In the genomic region with DNA sequence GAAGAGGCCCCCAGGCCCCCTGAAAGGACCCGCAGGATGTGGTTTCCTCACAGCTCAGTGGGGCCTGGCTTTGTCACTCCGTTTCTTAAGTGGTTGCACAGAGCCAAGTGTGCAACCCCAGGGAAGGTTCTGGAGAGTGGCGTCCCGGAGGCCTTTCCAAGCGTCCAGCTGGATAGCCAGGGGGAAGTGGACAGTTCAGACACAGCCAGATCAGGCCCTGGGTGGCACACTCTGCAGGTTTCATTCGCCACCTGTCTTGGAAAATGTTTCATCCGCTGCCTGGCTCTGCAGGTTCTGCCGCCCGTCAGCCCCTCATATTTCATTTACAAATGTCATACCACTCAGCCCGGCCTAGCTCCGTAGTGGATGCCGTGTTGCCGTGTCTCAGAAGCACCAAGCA, we compare ENCODE assay signal across 8 mouse cellular contexts. TPM values are rescaled to one million over a fixed set of nuclear protein-coding genes. Genes with fewer than 3 reads are reported as not detected.
A peak's percentile ranks its signal among the peaks of the same experiment; 100 is the strongest.
DNase-seq lines count a peak whose midpoint lies in the region; ATAC-seq and TF ChIP-seq lines count a peak whose summit lies in the region.

No protein-coding gene starts in this region.

- H3K27me3 ChIP-seq in forebrain, embryonic 11.5 days (ENCODE audit: control insufficient read depth, insufficient read depth, low read length), result peaks cover 19% of the 10 kb centered on the region; the same call in 1 of the 2 replicates
- peaks cover 90% of the 10 kb centered on the region for H3K27me3 ChIP-seq in limb, embryonic 10.5 days (ENCODE audit: low read depth, poor library complexity, severe bottlenecking)
- H3K27me3 ChIP-seq in neural tube, embryonic 14.5 days (ENCODE audit: control insufficient read depth, insufficient read depth, low read length), result no peaks in the 10 kb centered on the region; the same call in 1 of the 2 replicates

- H3K4me2 ChIP-seq in forebrain, embryonic 11.5 days (ENCODE audit: low read depth, low read length, severe bottlenecking), result peak overlapping the region; percentile 100
- peak overlapping the region; percentile 100 for H3K4me2 ChIP-seq in neural tube, embryonic 14.5 days (ENCODE audit: low read depth, low read length)

- H3K36me3 ChIP-seq in forebrain, embryonic 11.5 days (ENCODE audit: control insufficient read depth, insufficient read depth, low read length), result no peaks in the 10 kb centered on the region
- no peaks in the 10 kb centered on the region for H3K36me3 ChIP-seq in limb, embryonic 10.5 days
- H3K36me3 ChIP-seq in neural tube, embryonic 14.5 days (ENCODE audit: control insufficient read depth, insufficient read depth, low read length), result no peaks in the 10 kb centered on the region

- peaks cover 18% of the 10 kb centered on the region for H3K4me1 ChIP-seq in forebrain, embryonic 11.5 days (replicated peaks; ENCODE audit: control insufficient read depth, insufficient read depth, low read length)
- H3K4me1 ChIP-seq in limb, embryonic 10.5 days, result peaks cover 43% of the 10 kb centered on the region
- H3K4me1 ChIP-seq in neural tube, embryonic 14.5 days (ENCODE audit: control insufficient read depth, insufficient read depth, low read length), result peaks cover 21% of the 10 kb centered on the region

- no peak; the same call in 1 of the 2 replicates for ATAC-seq in forebrain, embryonic 11.5 days (replicated peaks; ENCODE audit: low FRiP score)
- no peak for ATAC-seq in neural tube, embryonic 14.5 days (ENCODE audit: low read depth)

- H3K9ac ChIP-seq in forebrain, embryonic 11.5 days (ENCODE audit: low read length), result peak overlapping the region; percentile 58
- peak overlapping the region; percentile 41; the same call in 1 of the 2 replicates for H3K9ac ChIP-seq in neural tube, embryonic 14.5 days (replicated peaks; ENCODE audit: low read depth, low read length)

- WGBS in forebrain, embryonic 11.5 days, result 49% methylated on average over 13 of the region's 13 CpGs
- 64% methylated on average over 13 of the region's 13 CpGs for WGBS in limb, embryonic 10.5 days
- WGBS in neural tube, embryonic 14.5 days, result 30% methylated on average over 13 of the region's 13 CpGs

- no peak for TF ChIP-seq CTCF in left cerebral cortex, adult 2 months (IDR thresholded peaks at IDR 0.05)

- intact Hi-C loops in left cerebral cortex, adult 2 months (cut with DNase I), result loop anchor here (1.0 to 2.0 kb wide), 2 partner anchors 408 to 523 kb away; no protein-coding TSS in a partner anchor

- H3K9me3 ChIP-seq in forebrain, embryonic 11.5 days (ENCODE audit: control insufficient read depth, low read length), result no peaks in the 10 kb centered on the region
- H3K9me3 ChIP-seq in limb, embryonic 10.5 days (replicated peaks), result no peaks in the 10 kb centered on the region
- no peaks in the 10 kb centered on the region for H3K9me3 ChIP-seq in neural tube, embryonic 14.5 days (ENCODE audit: control insufficient read depth, low read length)

- DNase-seq in left cerebral cortex, adult 2 months (ENCODE audit: extremely low spot score in 1 of 2, low spot score in 2 of 2), result no peak
- DNase-seq in left cerebral cortex, adult 8-10 months (ENCODE audit: low spot score in 2 of 2), result no peak
- no peak for DNase-seq in forebrain, embryonic 11.5 days (ENCODE audit: low spot score)
- no peak for DNase-seq in limb, embryonic 10.5 days (ENCODE audit: low spot score)
- no peak for DNase-seq in natural killer cell, adult 2 months (ENCODE audit: low spot score in 2 of 2)
- no peak for DNase-seq in spleen, adult 12 weeks (ENCODE audit: low spot score)
- DNase-seq in retina, postnatal 1 day, result no peak

- peak overlapping the region; percentile 82 for H3K4me3 ChIP-seq in left cerebral cortex, adult 2 months
- peak overlapping the region; percentile 71; the same call in 1 of the 2 replicates for H3K4me3 ChIP-seq in forebrain, embryonic 11.5 days (ENCODE audit: low read depth, low read length)
- H3K4me3 ChIP-seq in limb, embryonic 10.5 days, result peak overlapping the region; percentile 80
- peak overlapping the region; percentile 79 for H3K4me3 ChIP-seq in neural tube, embryonic 14.5 days (ENCODE audit: low read depth, low read length)

- H3K27ac ChIP-seq in left cerebral cortex, adult 2 months, result peak overlapping the region; percentile 8; the same call in 1 of the 2 replicates
- peak overlapping the region; percentile 80 for H3K27ac ChIP-seq in forebrain, embryonic 11.5 days (ENCODE audit: low read depth, low read length)
- H3K27ac ChIP-seq in limb, embryonic 10.5 days, result peak overlapping the region; percentile 59
- peak overlapping the region; percentile 45 for H3K27ac ChIP-seq in neural tube, embryonic 14.5 days (ENCODE audit: low read depth, low read length)

RNA-seq across cellular contexts. Expression of gene Mmp17, which starts 2.5 kb away (rescaled TPM):
- 100 to 1,000 TPM; 107 to 113 TPM for total RNA-seq in left cerebral cortex, adult 2 months (2021)
- total RNA-seq in left cerebral cortex, adult 8-10 months (2022), result 100 to 1,000 TPM in 1 of 4 experiments, 10 to 100 TPM in 3; 83.3 to 102 (median 90.9) TPM
- 6.5 and 8.4 TPM in 2 replicates for polyA plus RNA-seq in forebrain, embryonic 11.5 days (2014; fragmentation: Nextera tagmentation; extraction: Ambion mirVana)
- polyA plus RNA-seq in limb, embryonic 10.5 days (2016; fragmentation: Nextera tagmentation; extraction: Ambion mirVana), result 1.4 and 1.5 TPM in 2 replicates
- polyA plus RNA-seq in neural tube, embryonic 14.5 days (2014; fragmentation: Nextera tagmentation; extraction: Ambion mirVana), result 7.5 and 7.7 TPM in 2 replicates

Comparison
In these comparisons a context has a peak if more than half of its experiments do, and no peak if none do; other contexts are left out.
1. H3K27ac ChIP-seq: peak in every context shown above with its lines; median percentile 80 in forebrain, embryonic 11.5 days; 59 in limb, embryonic 10.5 days; 45 in neural tube, embryonic 14.5 days; 8 in left cerebral cortex, adult 2 months.